Mouse (Mus musculus): ENCODE measurements around the gene Chst11. TPM values are rescaled to one million over a fixed set of nuclear protein-coding genes. Genes with fewer than 3 reads are reported as not detected.

The Chst11 gene
- total RNA-seq (2021) = 10 to 100 TPM; 50.9 to 52.7 TPM
- long read RNA-seq, experiment 1, full-length matches to known transcripts = 1 of 11 reads
- long read RNA-seq, experiment 1, partial matches to known transcripts = 0 of 11 reads
- long read RNA-seq, experiment 1, other reads (novel, unspliced or antisense) = 10 of 11 reads
- long read RNA-seq, experiment 2, partial matches to known transcripts = 20 of 21 reads
- long read RNA-seq, experiment 2, other reads (novel, unspliced or antisense) = 1 of 21 reads

DNA sequence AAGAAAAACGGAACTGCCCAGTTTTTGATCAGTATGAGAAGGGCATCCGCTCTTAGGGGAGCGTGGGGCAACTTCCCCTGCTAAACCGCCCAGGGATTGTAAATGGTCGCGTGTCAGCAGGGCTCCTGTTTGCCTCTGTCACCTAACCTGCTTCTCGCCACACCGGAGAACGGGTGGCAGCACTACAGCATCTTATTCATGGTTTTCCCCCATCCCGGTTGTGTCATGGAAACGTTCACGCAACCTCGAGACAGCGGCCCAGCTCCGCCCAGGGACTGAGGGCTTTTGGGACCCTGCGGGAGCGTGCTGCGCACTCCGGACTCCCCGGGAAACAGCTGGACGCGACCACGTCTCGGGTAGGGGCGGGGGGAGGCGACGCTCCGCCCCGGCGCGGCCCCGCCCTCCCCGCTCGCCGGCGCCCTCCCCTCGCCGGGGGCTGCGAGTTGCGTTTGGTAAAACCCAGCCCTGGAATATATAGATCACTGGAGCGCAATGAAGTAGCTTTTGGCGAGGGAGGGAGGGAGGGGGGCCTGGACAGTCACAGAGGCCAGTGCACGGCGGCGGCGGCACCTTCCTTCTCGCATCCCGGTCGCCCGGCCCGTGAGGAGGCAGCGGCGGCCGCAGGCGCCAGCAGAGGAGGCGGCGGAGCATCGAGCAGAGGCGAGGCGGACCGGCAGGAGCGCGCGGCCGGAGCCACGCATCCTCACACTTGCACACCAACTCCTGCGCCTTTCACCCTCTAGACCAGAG, at the start of gene Chst11:
Gene Chst11 (plus strand): TSS at position 549 of the 750 bp plus-strand sequence.
- peak within 1 kb of the TSS; percentile 77 for H3K4me3 ChIP-seq
- no peak for TF ChIP-seq CTCF (conservative IDR thresholded peaks at IDR 0.05)
- peak within 1 kb of the TSS; percentile 93 for H3K27ac ChIP-seq
- DNase-seq (ENCODE audit: low spot score in 2 of 2) = peak; percentile 79 to 84

DNA sequence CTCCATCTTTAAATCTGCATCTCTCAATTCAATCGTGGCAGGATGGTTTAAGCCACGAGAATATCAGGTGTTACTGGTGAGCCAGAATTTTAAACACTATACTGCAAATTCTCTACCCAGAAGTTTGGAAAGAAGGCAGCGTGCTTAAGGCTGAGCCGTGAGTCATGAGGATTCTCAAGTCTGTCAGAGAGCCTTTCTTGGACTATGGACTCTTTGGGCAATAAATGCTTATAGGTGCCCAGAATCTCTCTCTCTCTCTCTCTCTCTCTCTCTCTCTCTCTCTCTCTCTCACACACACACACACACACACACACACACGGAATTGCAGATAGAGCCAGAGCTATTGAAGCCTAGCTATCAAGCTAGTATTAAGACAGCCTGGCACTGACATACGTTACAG, 49.5 kb upstream of the Chst11 start:
- DNase-seq (ENCODE audit: low spot score in 2 of 2) = no peak
- no peak overlapping the region for H3K27ac ChIP-seq
- H3K4me3 ChIP-seq = no peak overlapping the region
- no peak for TF ChIP-seq CTCF (conservative IDR thresholded peaks at IDR 0.05)

DNA sequence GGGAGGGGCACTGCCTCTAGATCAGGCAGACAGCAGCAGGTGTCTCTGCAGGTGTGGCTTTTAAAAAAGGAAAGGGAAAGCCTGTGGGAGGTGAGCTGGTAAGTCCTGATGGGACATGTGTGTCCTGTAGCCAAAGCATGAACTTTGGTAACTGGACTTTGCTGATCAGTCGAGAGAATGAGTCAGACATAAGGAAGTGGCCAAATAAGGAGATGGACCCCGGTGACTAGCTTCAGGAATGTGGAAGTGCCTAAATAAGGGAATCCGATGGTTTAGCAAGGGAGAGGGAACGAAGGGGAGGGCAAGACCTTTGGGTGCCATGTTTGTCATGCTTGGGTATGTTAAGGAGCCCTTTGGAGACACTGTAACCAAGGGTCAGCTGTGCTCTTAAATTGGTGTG, 31.9 kb upstream of the Chst11 start:
- TF ChIP-seq CTCF (conservative IDR thresholded peaks at IDR 0.05) = no peak
- Histone ChIP-seq H3K4me3 (no peak overlapping the region), H3K27ac (no peak overlapping the region)
- DNase-seq (ENCODE audit: low spot score in 2 of 2) = no peak

DNA sequence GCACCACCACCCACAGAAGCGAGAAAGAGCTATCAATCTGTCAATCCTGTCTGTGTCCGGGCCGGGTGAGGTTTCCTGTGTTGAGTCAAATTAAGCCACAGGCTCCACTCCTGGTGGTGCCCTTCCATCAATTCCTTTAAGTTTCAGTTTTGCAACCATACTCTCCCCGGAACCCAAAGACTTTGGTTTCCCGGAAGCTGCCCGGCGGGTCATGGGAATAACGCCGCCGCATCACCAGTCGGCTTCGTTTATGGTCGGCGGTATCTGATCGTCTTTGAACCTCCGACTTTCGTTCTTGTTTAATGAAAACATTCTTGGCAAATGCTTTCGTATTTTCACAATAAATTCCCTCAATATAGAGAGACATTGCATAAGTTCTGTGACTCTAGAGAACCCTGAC, 30.2 kb upstream of the Chst11 start:
- H3K27ac ChIP-seq = no peak overlapping the region
- TF ChIP-seq CTCF (conservative IDR thresholded peaks at IDR 0.05) = no peak
- no peak for DNase-seq (ENCODE audit: low spot score in 2 of 2)
- H3K4me3 ChIP-seq = no peak overlapping the region

DNA sequence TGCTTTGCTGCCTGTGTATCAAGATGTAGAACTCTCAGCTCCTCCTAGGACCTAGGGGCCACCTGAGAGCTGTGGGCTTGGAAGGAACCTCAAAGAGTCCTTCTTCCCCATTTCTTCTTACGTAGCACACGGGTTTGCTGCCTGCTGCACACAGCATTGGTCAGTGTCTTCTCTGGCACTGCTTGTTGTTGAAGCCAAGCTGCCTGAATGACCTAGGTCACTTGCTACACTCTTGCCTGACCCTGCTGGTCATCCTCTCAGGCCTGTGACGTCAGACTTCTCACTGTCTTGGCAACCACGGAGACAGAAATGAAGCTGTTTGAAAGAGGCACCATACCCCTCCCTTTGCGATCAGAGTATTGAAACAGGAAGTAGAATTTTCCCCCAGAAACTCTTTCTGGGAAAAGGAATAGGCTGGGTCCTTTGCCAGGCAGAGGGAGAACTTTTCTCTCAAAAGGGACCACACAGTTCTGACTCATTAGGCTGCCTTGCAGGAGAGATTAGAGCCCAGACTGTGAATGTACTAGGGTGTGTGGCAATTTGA, 27.0 kb upstream of the Chst11 start:
- no peak for DNase-seq (ENCODE audit: low spot score in 2 of 2)
- TF ChIP-seq CTCF (conservative IDR thresholded peaks at IDR 0.05) = no peak
- H3K27ac ChIP-seq = no peak overlapping the region
- no peak overlapping the region for H3K4me3 ChIP-seq

DNA sequence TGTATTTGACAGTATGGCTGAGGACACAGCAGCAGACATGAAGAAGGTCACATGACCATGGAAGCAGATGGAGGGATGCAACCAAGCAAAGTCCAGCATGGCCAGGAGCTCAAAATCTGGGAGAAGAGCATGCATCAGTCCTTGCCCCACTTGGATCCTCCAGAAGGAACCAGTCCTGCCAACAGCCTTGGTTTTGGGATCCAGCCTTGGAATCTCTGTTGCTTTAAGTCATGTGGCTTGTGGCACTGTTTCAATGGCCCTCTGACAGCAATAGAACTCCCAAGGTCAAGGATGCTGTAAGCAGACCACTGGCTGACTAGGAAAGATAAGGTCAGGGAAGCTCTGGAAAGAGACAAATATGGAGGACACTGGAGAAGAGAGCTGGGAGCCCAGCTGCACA, 26.0 kb upstream of the Chst11 start:
- Histone ChIP-seq H3K27ac (no peak overlapping the region), H3K4me3 (no peak overlapping the region)
- TF ChIP-seq CTCF (conservative IDR thresholded peaks at IDR 0.05) = no peak
- no peak for DNase-seq (ENCODE audit: low spot score in 2 of 2)

DNA sequence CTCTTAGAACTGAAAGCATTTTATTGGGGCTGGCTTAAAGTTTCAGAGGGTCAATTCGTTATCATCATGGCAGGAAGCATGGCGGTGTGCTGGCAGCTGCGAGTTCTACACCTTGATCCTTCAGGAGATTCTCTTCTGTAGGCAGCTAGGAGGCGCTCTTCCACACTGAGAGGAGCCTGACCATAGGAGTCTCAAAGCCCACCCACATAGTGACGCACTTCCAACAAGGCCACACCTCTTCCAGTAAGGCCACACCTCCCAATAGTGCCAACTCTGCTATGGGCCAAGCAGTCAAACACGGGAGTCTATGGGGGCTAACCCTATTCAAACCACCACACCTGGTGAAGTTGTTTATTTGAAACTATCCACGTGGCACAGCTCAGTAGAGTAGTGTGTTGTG, 24.0 kb upstream of the Chst11 start:
- no peak overlapping the region for H3K27ac ChIP-seq
- no peak for DNase-seq (ENCODE audit: low spot score in 2 of 2)
- peak; percentile 55 for TF ChIP-seq CTCF (conservative IDR thresholded peaks at IDR 0.05)
- no peak overlapping the region for H3K4me3 ChIP-seq

DNA sequence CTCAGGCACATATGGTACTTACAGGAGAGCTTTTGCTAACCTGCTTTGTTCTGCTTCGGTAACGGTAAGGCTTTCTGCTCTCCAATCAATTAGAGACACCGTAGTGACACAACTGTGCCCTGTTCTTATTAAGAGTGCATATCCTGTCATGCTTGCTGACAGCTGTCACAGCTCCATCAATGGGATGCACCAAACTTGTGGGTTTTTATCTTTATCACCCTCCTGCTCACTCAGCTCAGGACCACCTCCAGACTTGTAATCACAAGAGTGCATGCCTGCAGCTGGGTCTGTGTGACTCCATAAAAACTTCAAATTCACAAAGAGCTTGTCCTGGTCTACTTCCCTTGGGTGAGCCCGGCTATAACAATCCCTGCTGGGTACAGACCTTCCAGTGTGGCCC, 23.3 kb upstream of the Chst11 start:
- no peak for TF ChIP-seq CTCF (conservative IDR thresholded peaks at IDR 0.05)
- H3K4me3 ChIP-seq = no peak overlapping the region
- no peak overlapping the region for H3K27ac ChIP-seq
- DNase-seq (ENCODE audit: low spot score in 2 of 2) = no peak

DNA sequence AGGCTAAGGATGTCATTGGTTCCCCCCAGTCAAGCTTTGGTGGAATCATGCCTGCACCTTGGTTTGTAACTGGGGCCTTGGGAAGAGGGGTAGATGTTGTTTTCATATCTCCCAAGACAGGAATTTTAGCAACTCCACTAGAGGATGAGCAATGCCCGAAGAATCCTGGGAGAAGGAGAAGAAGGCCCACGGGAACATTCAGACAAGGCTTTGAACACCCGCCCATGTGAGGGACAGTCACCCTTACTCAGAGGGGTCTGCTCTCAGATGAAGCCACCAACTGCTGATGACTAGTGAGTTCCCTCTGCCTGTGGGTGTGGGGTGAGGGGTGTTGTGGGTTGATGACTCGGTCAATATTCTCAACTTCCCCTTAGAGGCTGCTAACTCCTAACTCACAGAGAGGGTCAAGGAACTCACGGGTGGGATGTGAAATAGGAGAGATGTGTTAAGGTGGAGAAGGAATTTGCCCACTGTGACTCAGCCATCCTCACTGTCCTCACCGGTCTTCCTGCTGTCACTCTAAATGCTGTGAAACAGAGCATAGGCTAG, 22.8 kb upstream of the Chst11 start:
- Histone ChIP-seq H3K4me3 (no peak overlapping the region), H3K27ac (no peak overlapping the region)
- TF ChIP-seq CTCF (conservative IDR thresholded peaks at IDR 0.05) = no peak
- no peak for DNase-seq (ENCODE audit: low spot score in 2 of 2)

DNA sequence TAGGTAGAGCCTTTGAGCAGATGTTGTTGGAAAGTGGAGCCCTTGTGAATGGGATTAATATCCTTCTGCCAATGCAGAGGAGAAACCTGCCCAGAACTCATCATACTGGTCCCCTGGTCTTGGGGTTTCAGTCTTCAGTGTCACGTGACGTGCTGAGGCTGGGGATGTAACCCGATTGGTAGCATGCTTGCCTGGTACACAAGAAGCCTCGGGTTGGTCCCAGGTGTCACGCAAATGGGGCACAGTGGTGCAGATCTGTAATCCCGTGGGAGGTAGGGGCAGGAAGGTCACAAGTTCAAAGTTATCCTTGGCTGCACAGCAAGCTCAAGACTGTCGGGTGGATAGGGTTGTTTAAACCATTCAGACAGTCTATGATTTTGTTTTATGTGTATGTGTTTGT, 20.8 kb upstream of the Chst11 start:
- TF ChIP-seq CTCF (conservative IDR thresholded peaks at IDR 0.05) = no peak
- Histone ChIP-seq H3K27ac (no peak overlapping the region), H3K4me3 (no peak overlapping the region)
- no peak for DNase-seq (ENCODE audit: low spot score in 2 of 2)

DNA sequence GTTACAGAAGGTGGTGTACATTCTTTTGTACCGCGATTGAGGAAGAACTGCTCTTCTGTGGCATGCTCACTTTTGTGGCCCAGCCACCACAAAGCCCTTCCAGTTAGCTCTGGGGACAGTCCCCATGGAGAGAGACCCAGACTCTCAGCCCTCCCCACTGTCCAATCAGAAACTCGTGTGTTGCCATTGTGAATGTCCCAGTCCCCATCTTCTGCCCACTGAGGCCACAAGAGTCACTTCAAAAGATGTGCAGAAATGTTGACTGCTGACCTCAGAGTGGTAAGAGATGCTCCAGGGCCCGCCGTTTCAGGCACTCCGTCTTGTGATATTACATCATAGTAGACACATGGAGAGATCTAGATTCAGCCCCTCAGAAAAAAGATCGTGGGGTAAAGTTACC, 18.6 kb upstream of the Chst11 start:
- no peak overlapping the region for H3K4me3 ChIP-seq
- no peak overlapping the region for H3K27ac ChIP-seq
- no peak for DNase-seq (ENCODE audit: low spot score in 2 of 2)
- TF ChIP-seq CTCF (conservative IDR thresholded peaks at IDR 0.05) = no peak

DNA sequence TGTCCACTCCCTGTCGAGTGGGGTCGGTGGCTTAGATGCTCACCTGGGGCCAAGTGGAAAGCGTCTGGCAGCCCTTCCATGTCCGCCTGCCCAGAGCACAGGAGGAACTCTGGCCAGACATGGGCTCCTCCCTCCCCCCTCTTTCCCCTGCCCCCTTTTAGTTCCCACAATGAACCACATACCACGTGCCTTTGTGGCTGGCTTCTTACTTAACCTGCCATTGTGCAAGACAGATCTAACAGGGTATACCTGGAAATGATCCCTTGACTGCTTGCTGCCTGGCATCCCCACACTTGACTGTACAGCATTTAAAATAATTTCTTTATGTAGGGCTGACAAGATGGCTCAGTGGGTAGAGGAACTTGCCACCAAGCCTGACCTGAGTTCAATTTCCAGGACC, 15.7 kb upstream of the Chst11 start:
- Histone ChIP-seq H3K27ac (no peak overlapping the region), H3K4me3 (no peak overlapping the region)
- TF ChIP-seq CTCF (conservative IDR thresholded peaks at IDR 0.05) = no peak
- no peak for DNase-seq (ENCODE audit: low spot score in 2 of 2)

DNA sequence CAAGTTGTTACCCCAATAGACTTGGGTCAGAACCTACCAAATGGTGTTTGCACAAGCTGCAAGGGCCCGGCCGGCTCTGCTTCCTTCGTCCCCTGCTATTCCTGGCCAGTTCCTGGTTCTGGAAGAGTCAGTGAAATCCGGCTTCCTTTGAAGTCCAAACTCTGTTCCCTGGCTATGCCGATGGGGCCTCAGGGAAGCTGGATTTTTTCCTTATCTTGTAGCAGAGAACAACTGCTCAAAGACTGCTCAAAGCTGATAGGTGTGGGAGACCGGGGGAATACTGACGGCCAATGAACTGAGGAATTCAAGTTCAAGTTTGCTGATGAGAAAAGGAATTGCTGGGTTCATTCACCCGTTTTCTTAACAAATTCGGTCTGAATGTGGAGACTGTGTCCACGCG, 13.7 kb upstream of the Chst11 start:
- Histone ChIP-seq H3K4me3 (no peak overlapping the region), H3K27ac (no peak overlapping the region)
- DNase-seq (ENCODE audit: low spot score in 2 of 2) = no peak
- no peak for TF ChIP-seq CTCF (conservative IDR thresholded peaks at IDR 0.05)

Measured in layer of hippocampus, adult 2 months (tissue).